Mouse (Mus musculus): ENCODE measurements around the gene Grrp1. TPM values are rescaled to one million over a fixed set of nuclear protein-coding genes. Genes with fewer than 3 reads are reported as not detected.
"Not testable (repeated sequence)": the region's sequence is repeated elsewhere in the genome, so short reads cannot be mapped to it uniquely, and the experiment has no call there.

Grrp1 gene
- total RNA-seq, 2 experiments from 2014 or later, result 6.0 to 7.6 TPM

DNA sequence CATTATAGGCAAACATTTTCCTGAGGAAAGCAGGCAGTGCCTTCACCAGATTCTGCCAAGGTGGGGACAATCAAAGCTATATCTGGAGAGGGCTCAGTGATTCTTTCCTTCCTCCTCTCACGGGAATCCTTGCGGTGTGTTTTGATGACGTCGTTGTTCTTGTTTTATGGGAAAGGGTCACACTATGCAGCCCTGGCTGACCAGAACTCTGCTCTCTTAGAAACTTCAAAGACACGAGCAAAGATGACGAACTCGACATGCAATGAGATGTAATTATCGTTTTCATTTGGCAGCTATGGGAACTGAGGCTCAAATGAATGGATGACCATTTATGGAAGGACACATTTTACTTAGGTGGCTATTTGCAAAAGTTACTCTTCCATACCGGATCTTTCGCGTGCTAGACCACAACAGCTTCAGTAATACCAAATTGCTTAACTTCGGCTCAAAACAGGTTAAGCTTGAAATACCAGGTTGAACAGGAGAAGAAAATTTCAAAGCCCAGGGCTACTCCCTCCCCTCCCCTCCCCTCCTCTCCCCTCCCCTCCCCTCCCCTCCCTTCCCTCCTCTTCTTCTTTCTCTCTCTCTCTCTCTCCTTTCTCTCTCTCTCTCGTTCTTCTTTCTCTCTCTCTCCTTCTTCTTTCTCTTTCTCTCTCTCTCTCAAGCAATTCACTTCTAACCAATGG lies 19.0 kb upstream of the Grrp1 start:
- DNase-seq (ENCODE audit: low spot score), result no peak
- intact Hi-C loops (cut with DNase I), result no loop called here

DNA sequence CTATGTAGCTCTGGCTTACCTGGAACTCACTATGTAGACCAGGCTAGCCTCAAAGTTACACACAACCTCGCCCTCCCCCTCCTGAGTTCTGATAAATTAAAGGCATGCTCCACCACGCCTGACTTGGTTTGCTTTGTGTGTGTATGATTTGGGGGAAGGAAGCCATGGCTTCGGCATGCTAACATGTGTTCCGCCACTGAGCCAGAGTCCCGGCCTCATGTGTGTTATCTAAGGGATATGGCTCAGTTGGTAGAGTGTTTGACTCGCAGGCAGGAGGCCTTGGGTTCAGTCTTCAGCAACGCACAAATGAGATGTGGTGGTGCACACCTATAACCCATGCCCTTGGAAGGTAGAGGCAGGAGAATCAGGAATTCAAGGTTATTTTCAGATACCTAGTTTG lies 18.1 kb upstream of the Grrp1 start:
- intact Hi-C loops (cut with DNase I), result no loop called here

DNA sequence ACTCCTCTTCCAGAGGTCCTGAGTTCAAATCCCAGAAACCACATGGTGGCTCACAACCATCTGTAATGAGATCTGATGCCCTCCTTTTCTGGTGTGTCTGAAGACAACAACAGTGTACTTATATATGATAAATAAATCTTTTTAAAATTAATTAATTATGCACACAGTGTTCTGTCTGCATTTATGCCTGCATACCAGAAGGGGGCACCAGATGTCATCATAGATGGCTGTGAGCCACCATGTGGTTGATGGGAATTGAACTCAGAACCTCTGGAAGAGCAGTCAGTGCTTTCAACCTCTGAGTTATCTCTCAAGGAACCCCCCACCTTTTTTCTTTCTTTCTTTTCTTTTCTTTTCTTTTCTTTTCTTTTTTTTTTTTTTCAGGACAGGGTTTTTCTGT lies 15.7 kb upstream of the Grrp1 start:
- not testable (repeated sequence) for DNase-seq (ENCODE audit: low spot score)

More for the DNA sequence above, 18.1 kb upstream of the Grrp1 start:
- no peak for DNase-seq (ENCODE audit: low spot score)

DNA sequence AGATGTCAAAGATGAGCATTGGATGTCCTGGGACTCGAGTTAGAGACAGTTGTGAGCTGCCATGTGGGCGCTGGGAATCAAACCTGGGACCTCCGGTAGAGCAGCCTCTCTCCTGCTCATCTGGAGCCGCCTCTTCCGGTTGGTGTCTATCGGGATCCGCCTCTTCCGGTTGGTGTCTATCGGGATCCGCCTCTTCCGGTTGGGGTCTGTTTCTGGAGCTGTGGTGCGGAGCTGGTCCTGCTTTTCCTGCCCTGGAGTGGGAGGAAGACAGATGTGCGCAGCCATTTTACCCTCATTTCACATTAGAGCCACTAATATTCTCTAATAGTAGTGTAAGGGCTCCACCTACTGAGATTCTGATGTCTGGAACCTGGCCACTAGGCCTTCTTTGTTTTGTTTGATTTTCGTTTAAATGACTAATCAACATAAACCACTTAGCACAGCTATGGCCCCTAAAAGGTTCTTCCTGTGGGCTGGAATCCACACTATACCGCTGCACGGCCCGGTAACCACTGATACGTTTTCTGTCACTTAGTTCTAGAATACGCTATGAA lies 14.3 kb upstream of the Grrp1 start:
- DNase-seq (ENCODE audit: low spot score), result no peak

More for the DNA sequence above, 15.7 kb upstream of the Grrp1 start:
- intact Hi-C loops (cut with DNase I), result loop anchor here (2.0 to 5.0 kb wide), 2 partner anchors 21 to 82 kb away; partner anchors contain the start of gene Cep85

DNA sequence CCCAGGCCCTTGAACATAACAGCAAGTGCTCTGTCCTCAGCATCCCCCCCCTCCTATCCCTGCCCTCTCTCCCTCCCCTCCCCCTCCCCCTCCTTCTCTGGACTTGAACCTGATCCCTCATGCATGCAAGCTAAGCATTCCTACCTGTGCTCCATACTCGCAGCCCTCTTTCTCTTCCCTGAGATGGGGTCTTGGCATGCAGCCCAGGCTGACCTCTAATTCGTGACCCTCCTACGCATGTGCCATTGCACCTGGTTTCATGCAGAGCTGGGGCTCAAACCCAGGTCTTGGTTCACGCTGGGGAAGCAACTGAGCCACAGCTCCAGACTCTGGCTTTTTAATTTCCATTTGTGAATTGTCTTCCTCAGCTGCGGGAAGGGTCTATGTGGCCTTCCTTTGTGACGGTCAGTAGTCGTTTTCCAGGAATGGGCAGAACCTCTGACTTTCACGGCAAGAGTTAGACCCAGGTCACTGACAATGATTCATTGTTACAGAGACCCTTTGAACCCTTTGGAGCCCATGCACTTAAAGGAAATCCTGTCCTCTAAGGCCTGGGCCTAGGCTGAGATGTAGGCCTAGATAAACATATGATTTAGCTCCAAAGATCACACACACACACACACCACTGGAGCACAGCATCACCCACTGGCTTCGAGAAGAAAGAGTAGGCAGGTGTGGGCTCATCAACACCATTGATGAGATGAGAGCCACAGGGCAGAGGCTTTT lies 12.1 kb upstream of the Grrp1 start:
- DNase-seq (ENCODE audit: low spot score), result no peak
- intact Hi-C loops (cut with DNase I), result loop anchor here (5.0 kb wide), 1 partner anchor 79 kb away; the partner anchor contains the start of gene Cep85

More for the DNA sequence above, 14.3 kb upstream of the Grrp1 start:
- intact Hi-C loops (cut with DNase I), result loop anchor here (2.0 to 5.0 kb wide), 2 partner anchors 19 to 81 kb away; partner anchors contain the start of gene Cep85

DNA sequence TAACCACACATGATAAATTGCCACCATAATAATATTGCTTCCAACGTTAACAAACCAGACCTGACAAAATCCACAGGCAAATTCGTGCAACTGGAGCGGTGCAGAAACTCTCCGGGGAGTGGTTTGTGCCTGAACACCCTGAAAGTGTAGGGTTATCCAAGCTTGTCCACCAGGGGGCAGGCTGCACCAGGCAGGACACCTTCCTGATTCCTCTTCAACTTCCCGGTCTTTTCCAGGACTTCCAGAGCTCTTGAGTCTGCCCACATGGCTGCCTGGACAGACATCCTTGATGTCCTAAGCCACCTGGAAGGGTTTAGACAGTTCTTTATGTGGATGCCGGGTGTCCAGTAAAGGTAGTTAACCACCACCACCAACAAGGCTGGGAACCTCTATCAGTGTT lies 9.3 kb upstream of the Grrp1 start:
- DNase-seq (ENCODE audit: low spot score), result no peak
- intact Hi-C loops (cut with DNase I), result loop anchor here (5.0 kb wide), 1 partner anchor 104 kb away; no protein-coding TSS in a partner anchor

DNA sequence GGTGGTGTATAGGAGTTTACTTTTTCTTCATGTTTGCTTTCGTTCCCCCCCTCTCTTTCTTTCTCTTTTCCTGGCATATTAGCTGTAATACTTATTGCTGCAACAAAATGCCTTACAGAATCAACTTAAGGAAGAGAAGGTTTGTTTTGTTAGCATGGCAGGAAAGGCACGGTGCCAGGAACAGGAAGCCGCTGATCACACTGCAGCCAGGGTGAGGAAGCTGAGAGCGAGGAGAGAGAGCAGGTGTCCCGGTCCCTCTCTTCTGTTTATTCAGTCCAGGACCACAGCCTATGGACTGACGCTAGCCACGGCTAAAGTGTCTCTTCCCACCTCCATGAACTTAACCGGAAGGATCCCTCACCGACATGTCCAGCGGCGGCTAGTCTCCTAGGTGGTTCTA lies 4.4 kb upstream of the Grrp1 start:
- intact Hi-C loops (cut with DNase I), result no loop called here
- DNase-seq (ENCODE audit: low spot score), result no peak

DNA sequence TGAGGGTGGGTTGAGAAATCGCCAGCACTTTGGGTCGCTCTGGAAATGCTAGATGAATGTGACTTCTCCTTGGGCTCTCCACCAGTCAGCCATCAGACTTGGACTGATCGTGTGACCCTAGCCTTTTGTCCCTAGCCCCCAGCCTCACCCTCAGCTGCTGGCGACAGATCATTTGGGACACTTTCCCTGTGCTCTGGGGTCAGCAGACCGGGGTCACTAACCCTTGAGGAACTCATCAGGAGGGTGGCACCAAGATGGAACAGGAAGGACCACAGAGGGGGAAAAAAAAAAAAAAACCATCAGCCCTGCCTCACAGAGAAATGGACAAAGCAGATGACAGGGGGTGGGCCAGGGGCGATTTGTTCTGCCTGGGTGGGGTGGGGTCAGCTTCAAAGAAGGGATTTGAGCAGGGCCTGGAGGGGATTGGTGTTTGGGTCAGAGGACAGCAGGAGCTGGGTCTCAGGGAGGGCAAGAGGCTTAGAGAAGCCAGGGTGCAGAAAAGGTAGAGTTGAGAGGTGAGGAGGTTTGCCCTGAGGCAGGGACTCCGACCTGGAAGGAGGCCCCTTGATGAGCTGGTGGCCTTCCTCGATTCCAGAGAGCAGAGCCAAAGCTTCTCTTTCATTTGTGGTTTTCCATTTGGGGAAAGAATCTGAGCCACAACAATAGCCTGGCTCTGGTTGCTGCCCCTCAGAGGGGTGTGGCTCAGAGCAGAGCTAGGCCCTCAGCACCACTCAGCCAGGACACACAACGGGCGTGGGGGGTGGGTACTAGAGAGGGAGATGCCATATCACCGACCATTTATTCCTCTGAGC lies 3.5 kb upstream of the Grrp1 start:
- intact Hi-C loops (cut with DNase I), result no loop called here
- DNase-seq (ENCODE audit: low spot score), result no peak

DNA sequence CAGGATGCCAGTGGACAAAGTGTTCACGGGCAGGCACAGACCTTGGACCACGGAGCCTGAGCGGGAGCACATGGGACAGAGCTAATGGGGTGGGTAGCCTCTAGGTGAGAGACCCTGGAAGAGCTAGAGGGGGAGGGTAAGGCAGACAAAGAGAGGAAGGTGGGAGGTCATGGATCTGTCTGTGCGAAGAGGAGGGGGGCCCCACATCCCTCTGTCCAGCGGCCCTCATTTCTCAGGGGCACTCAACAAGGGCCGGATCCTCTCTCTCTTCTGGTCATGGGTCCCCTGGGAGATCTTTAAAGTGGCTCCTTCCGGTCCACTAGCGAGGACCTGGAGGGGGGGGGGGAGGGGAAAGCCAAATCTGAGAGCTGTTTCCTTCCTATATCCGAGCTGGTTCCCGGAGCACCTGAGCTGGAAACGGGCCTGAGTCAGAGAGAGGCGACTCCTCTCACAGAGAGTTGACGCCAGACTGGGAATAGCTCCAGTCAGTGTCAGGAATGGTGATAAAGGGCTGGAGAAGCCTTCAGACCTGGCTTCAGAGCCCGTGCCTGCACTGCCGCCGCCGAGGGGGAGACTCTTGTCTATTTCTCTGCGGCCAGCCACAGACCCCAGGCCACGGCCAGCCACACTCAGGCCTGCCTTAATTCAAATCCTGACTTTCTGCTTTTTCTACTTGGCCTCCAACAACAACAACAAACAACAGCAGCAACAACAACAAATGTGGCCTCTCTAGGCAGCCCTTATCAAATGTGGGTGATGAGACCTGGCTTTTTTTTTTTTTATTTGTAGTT lies 2.7 kb upstream of the Grrp1 start:
- no peak for DNase-seq (ENCODE audit: low spot score)
- intact Hi-C loops (cut with DNase I), result no loop called here

DNA sequence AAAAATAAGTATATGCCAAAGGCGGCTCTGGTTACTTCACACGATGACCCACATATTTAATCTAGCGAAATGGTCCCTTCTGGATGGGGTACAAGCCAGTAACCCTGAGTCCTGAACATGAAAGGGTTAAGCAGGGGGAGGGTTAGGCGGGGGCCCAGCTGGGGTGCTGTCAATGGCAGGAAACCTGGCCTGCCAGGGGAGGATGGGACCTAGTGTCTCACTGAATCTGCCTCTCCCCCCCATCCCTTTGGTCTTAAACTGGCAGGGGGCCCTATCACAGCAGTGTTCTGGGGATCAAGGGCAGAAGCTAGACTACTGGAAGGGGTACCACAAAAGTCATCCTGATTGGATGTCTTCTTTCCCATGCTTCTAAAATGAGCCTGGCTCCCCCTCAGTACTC lies 1.9 kb upstream of the Grrp1 start:
- intact Hi-C loops (cut with DNase I), result no loop called here
- DNase-seq (ENCODE audit: low spot score), result no peak

DNA sequence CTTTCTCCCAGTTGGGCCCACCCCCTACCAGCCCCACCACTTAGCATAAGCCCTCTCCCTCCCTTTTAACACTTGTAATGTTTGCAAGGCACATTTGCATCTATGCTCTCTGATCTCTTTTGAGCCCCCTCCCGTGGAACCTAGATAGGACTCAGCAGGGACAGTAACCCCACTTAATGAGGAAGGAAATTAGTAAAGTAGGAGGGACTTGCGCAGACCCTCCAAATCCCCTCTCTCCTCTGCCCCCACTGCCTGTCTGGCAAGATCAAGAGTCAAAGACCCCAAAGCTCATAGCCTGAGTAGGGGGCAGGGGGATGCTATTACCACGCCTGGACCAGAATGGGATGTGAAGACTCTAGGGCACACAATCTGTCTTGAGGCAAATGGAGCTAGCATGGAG lies 929 bp upstream of the Grrp1 start:
- no peak for DNase-seq (ENCODE audit: low spot score)
- intact Hi-C loops (cut with DNase I), result no loop called here

DNA sequence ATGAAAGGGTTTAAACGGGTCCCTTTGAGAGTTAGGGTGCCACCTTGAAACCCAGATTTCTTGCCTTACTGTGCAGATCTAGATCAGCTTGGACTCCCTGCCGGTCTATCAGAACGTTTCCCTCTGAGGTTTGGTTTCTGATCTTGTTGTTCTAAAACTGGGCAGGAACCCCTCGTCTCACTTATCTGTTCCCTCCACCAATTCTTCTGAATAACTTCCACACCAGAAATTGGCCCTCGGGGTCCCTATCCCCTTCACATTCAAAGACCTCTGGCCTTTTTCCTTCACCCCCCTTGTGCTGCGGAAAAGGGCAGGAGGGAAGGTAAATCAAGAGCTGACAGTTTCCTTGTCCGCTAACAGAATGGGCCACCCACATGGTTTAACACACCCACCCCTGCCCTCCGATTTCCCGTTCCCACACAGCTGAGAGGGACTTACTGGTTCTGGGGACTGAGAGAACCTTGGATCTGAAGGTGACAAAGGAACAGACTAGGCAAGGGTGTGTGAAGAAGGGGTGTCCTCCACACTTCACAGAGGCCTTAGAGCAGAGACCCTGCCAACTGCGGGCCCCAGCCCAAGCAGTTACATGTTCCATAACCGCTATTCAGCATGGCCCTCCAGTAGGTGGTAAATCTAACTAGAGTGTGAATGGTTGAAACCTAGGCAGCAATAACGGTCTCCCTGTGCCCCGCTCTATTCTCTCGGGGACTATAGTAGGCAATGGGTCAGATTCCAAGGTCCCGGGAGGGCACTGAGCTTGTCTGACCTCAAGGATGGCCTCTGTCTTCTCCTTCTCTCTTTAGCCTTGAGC lies 790 bp downstream of the Grrp1 start:
- no peak for DNase-seq (ENCODE audit: low spot score)
- intact Hi-C loops (cut with DNase I), result no loop called here

DNA sequence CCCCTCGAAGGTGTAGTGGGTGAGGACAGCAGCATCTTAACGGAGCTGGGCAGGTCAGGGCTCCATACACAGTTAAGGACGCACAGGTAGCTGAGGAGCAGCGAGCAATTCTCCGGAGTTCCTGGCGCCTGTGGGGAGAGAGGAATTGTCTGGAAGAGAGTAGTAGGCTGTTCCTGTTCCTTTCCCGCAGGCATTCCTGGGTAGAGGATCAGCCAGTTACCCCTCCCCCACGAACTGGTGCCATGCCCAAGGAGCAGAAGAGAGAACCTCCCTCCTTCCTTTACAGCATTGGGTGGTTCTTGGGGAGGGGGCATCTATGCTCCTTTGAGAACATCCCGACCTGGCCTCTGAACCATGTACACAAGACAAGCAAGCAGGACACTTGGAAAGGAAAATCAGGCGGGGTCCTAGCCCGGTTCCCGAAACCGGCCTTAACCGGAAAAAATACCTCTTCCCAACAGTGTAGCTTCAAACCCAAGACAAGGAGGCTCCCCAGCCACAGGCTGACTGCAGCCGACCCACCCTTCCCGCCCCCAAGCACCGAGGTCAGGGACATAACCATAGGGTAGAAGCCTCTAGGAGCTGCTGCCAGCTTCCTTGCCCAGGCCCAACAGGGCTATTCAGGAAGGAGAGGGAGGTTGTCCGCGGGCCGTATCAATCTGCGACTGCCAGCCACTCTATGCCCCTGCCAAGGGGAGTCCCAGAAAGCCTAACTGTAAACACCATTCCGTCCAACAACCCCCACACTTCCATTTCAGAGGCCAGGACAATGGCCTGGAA lies 1.6 kb downstream of the Grrp1 start:
- intact Hi-C loops (cut with DNase I), result no loop called here
- no peak for DNase-seq (ENCODE audit: low spot score)

DNA sequence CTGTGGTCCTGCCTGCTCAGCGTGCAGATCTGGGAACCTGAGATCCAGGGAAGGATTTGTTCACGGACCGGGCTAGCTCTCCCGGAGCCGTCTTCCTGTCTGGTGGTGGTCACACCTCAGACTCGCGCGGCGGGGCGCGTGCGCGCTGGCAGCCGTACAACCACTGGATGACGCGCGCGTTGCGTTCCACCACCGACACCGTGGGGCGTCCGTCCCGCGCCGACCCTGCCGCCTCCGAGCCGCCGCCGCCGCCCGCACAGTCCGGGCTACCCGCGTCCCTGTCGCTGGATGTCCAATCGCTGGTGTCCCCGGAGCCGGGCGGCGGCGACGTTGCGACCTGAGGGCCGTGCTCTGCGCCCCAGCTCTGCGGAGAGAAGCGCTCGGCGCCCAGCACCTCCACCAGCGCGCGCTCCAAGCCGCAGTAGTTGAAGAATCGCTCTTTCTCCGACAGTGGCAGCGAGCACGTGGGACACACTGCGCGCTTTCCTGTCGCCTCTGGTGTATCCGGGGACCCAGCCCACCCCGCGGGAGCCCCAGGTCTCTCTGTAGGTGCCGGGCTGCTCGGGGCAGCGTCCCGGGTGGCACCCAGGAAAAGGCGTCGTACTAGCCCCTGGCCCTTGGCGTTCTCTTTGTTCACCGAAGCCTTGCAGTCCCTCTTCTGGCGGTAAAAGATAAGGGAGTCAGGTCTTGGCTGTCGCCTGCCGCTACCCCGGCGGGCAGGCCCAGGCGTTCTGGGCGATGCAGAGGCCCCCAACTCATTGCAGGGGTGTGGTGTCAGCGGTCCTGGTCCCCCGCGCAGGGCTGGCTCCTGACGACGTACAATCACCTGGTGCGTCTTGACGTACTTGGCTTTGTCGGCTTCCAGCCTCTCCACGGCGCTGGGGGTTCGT lies 2.4 kb downstream of the Grrp1 start:
- DNase-seq (ENCODE audit: low spot score), result no peak
- intact Hi-C loops (cut with DNase I), result loop anchor here (2.0 kb wide), 1 partner anchor 35 kb away; the partner anchor contains the start of gene Pdik1l

DNA sequence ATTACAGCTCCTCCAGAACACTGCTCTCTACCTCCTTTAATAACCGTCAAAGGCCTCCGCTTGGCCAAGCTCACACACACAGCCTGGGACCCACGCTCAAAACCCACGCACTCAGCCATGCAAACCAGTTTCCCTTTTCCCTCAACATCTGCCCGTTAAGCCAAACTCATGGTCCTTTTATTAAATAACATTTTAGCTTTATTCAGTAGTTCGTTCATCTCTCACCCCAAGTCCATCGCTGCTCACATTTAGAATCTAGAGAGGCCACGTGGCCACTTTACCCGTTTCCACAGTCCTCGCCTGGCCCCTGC lies 3.0 kb downstream of the Grrp1 start:
- intact Hi-C loops (cut with DNase I), result loop anchor here (2.0 kb wide), 1 partner anchor 36 kb away; the partner anchor contains the start of gene Pdik1l
- DNase-seq (ENCODE audit: low spot score), result no peak

DNA sequence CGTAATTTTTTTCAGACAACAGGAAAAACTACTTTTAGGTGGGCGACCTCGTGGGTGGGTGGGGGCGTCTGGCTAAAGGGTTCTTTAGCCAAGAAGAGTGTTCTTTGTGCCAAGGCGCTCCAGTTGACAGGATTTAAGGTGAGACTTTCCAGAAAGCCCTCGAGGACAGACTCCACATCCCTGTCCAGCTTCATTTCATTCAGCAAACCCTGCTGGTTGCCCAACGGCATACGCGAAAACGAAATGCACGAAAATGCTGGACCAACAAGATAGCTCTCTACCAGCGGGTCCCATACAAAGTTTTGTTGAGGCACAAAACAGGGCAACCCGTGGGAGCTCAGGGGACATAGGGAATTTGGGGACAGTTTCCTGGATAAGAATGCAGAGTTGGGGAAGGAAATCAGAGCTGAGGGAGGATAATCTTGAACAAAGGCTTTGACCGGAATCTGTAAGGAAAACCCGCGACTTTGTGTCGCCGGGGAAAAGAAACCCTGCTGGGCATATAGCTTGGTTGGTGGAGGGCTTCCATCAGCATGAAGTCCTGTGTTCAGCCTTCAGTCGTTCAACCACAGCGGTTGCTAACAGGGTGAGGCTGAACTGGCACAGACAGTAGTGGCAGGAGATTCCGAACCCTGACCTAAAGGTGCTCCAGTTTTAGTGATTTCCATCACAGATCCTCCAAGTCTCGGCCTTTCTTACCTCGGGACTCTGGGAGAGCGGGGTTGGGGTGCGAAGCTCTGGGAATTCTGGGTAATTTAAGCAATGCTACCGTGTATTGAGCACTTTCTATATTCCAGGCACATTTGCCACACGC lies 3.6 kb downstream of the Grrp1 start:
- intact Hi-C loops (cut with DNase I), result loop anchor here (2.0 kb wide), 1 partner anchor 36 kb away; the partner anchor contains the start of gene Pdik1l
- DNase-seq (ENCODE audit: low spot score), result no peak
